In the genomic region with DNA sequence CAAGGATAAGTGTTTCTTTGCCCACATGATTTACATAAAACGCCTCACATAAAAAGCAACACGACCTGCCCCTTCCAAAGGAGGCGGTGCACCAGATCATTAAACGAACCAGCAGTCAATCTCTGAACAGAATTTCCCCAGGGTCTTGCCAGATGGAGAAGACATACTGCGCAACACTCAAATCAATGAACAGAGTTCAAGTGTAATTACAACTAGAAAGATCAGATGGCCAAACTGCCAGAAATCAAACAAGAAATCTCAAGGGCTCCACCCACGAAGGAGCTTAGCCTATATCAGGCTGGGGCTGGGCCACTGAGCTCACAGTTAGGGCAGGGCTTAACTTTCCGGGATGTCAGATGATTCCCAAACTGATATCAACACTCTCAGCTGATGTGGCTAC, we compare ENCODE assay signal across 24 mouse cellular contexts.
A peak's percentile ranks its signal among the peaks of the same experiment; 100 is the strongest.
DNase-seq lines count a peak whose midpoint lies in the region; ATAC-seq lines count a peak whose summit lies in the region.
"Had no signal": no experiment of that assay in that cellular context is flagged by ENCODE, and none has a peak within 500 bp of the region (broad histone marks: within the 10 kb centered on the region; RNA-seq: fewer than 3 reads in every experiment).

No protein-coding gene starts in this region.

- peak; percentile 79 for ATAC-seq in hindbrain, embryonic 12.5 days (ENCODE audit: low FRiP score)
- ATAC-seq: CD4-positive, CD25-positive, alpha-beta regulatory T cell, adult 4 months; inflammation-experienced regulatory T-cells, adult 6 months; liver, postnatal 0 days; Patski had no signal

- H3K4me3 ChIP-seq in hindbrain, embryonic 12.5 days: no peak overlapping the region
- no peak overlapping the region for H3K4me3 ChIP-seq in hindbrain, embryonic 10.5 days
- H3K4me3 ChIP-seq: embryonic facial prominence, embryonic 12.5 days; heart, embryonic 13.5 days; limb, embryonic 10.5 days; myocyte had no signal

- no peak overlapping the region for H3K27ac ChIP-seq in hindbrain, embryonic 12.5 days
- H3K27ac ChIP-seq in hindbrain, embryonic 10.5 days: no peak overlapping the region
- H3K27ac ChIP-seq: embryonic facial prominence, embryonic 12.5 days; heart, embryonic 13.5 days; limb, embryonic 10.5 days had no signal

- WGBS in hindbrain, embryonic 12.5 days: 55% methylated on average over 7 of the region's 7 CpGs
- 70% methylated on average over 7 of the region's 7 CpGs for WGBS in hindbrain, embryonic 10.5 days

- H3K4me2 ChIP-seq in hindbrain, embryonic 12.5 days (replicated peaks): no peak overlapping the region
- H3K4me2 ChIP-seq: embryonic facial prominence, embryonic 12.5 days; heart, embryonic 13.5 days had no signal

- H3K4me1 ChIP-seq in hindbrain, embryonic 12.5 days: no peaks in the 10 kb centered on the region
- H3K4me1 ChIP-seq in hindbrain, embryonic 10.5 days (replicated peaks): no peaks in the 10 kb centered on the region
- H3K4me1 ChIP-seq: embryonic facial prominence, embryonic 12.5 days; heart, embryonic 13.5 days; limb, embryonic 10.5 days had no signal

- no peaks in the 10 kb centered on the region for H3K27me3 ChIP-seq in hindbrain, embryonic 12.5 days
- H3K27me3 ChIP-seq in hindbrain, embryonic 10.5 days (ENCODE audit: insufficient read depth, poor library complexity, severe bottlenecking): no peaks in the 10 kb centered on the region
- H3K27me3 ChIP-seq: embryonic facial prominence, embryonic 12.5 days; heart, embryonic 13.5 days had no signal

- peak; percentile 17 for DNase-seq in embryo, embryonic 10.5 days (ENCODE audit: low spot score)
- no peak for DNase-seq in embryo, embryonic 10 days (ENCODE audit: low spot score)
- no peak for DNase-seq in hindbrain, embryonic 10.5 days (ENCODE audit: low spot score)
- DNase-seq in retina, embryonic 14.5 days (ENCODE audit: low spot score): peak; percentile 39
- DNase-seq in retina, postnatal 1 day: no peak
- DNase-seq in layer of hippocampus, postnatal 14 days (ENCODE audit: low spot score in 2 of 2): no peak
- DNase-seq: adrenal gland, postnatal 14 days; cerebellum, adult 11 months; gastrocnemius, postnatal 14 days; heart, adult 18-20 months; heart, postnatal 36 days; kidney, adult 2 months; kidney, postnatal 14 days; liver, postnatal 0 days; lung, postnatal 14 days; thymus, postnatal 25 days had no signal

- H3K9ac ChIP-seq in hindbrain, embryonic 12.5 days: no peak overlapping the region
- H3K9ac ChIP-seq: embryonic facial prominence, embryonic 12.5 days; heart, embryonic 13.5 days; liver, postnatal 0 days had no signal

- no peaks in the 10 kb centered on the region for H3K9me3 ChIP-seq in hindbrain, embryonic 12.5 days (replicated peaks)
- no peaks in the 10 kb centered on the region for H3K9me3 ChIP-seq in hindbrain, embryonic 10.5 days
- H3K9me3 ChIP-seq: embryonic facial prominence, embryonic 12.5 days; heart, embryonic 13.5 days; limb, embryonic 10.5 days had no signal

- H3K36me3 ChIP-seq in hindbrain, embryonic 12.5 days: no peaks in the 10 kb centered on the region
- no peaks in the 10 kb centered on the region for H3K36me3 ChIP-seq in hindbrain, embryonic 10.5 days
- H3K36me3 ChIP-seq: embryonic facial prominence, embryonic 12.5 days; heart, embryonic 13.5 days; limb, embryonic 10.5 days had no signal

Comparison
In these comparisons a context has a peak if more than half of its experiments do, and no peak if none do; other contexts are left out.
1. DNase-seq: peak in embryo, embryonic 10.5 days (single experiment) and retina, embryonic 14.5 days (single experiment); none in embryo, embryonic 10 days (single experiment), hindbrain, embryonic 10.5 days (single experiment), retina, postnatal 1 day (single experiment) and layer of hippocampus, postnatal 14 days (0 of 2).